Mouse (Mus musculus): ENCODE results near the gene Sbno2.

- TF ChIP-seq CTCF (conservative IDR thresholded peaks at IDR 0.05; ENCODE audit: insufficient read depth, insufficient read length, low read depth, low read length): no peak
- no peak for TF ChIP-seq POLR2A (IDR thresholded peaks at IDR 0.05; ENCODE audit: low read depth, low read length)
Observed at GRCm38 (mm10) chr10:80129846-80130245, 24.5 kb upstream of the Sbno2 start.

Measured in kidney, adult 2 months (tissue).